ENCODE assay signal across 20 mouse cellular contexts in the genomic region with DNA sequence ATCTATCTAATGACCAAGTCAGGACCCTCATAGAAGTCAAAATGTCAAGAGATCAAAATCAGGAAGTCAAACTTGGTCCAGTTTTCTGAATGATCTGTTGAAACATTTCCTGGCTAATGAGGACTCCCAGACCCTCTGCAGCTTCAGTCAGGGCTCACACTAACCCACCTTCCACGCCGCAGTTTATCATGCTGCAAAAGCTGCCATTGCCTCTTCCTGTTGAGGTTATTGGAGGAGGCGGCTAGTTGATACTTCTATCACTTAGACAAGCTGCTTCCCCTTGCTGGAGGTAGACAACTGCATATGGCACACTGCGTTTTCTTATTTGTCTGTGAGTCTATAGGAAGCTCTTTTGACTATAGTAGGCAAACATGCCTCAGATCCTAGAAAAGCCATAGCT.
"Had no signal": no experiment of that assay in that cellular context is flagged by ENCODE, and none has a peak within 500 bp of the region (broad histone marks: within the 10 kb centered on the region; RNA-seq: fewer than 3 reads in every experiment).

No protein-coding gene starts in this region.

- H3K36me3 ChIP-seq: liver, embryonic 15.5 days; lung, embryonic 15.5 days; midbrain, embryonic 13.5 days; midbrain, embryonic 15.5 days; neural tube, embryonic 12.5 days had no signal

- H3K9me3 ChIP-seq: liver, embryonic 15.5 days; lung, embryonic 15.5 days; midbrain, embryonic 13.5 days; midbrain, embryonic 15.5 days; neural tube, embryonic 12.5 days had no signal

- H3K4me1 ChIP-seq: liver, embryonic 15.5 days; lung, embryonic 15.5 days; midbrain, embryonic 13.5 days; midbrain, embryonic 15.5 days; neural tube, embryonic 12.5 days had no signal

- H3K27ac ChIP-seq: liver, embryonic 15.5 days; lung, embryonic 15.5 days; macrophage; midbrain, embryonic 13.5 days; midbrain, embryonic 15.5 days; neural tube, embryonic 12.5 days had no signal

- H3K4me3 ChIP-seq: liver, embryonic 15.5 days; lung, embryonic 15.5 days; midbrain, embryonic 13.5 days; midbrain, embryonic 15.5 days; neural tube, embryonic 12.5 days had no signal

- H3K27me3 ChIP-seq: liver, embryonic 15.5 days; lung, embryonic 15.5 days; midbrain, embryonic 13.5 days; midbrain, embryonic 15.5 days; neural tube, embryonic 12.5 days had no signal

- H3K9ac ChIP-seq: liver, embryonic 15.5 days; liver, postnatal 0 days; lung, embryonic 15.5 days; midbrain, embryonic 13.5 days; midbrain, embryonic 15.5 days; neural tube, embryonic 12.5 days had no signal

- DNase-seq: liver, postnatal 0 days; lung, adult 2 months; lung, postnatal 14 days; lung, postnatal 36 days; retina, postnatal 1 day; right cerebral cortex, adult 18-20 months; right cerebral cortex, postnatal 25 days; right cerebral cortex, postnatal 4 days; spleen, adult 18-20 months; thymus, adult 18-20 months; thymus, postnatal 14 days; thymus, postnatal 36 days had no signal

- ATAC-seq: liver, postnatal 0 days; lung, postnatal 0 days; midbrain, embryonic 13.5 days; midbrain, embryonic 15.5 days had no signal

- H3K4me2 ChIP-seq: liver, embryonic 15.5 days; lung, embryonic 15.5 days; midbrain, embryonic 11.5 days; midbrain, embryonic 13.5 days; midbrain, embryonic 15.5 days; neural tube, embryonic 12.5 days had no signal
